Mouse (Mus musculus) neural tube, embryonic 12.5 days (tissue): ENCODE results near the gene Frmd4a. TPM values are rescaled to one million over a fixed set of nuclear protein-coding genes. Genes with fewer than 3 reads are reported as not detected.

ENCODE experiments used
- ATAC-seq: fragments of 200-750 bp; cut with Nextera tagmentation; 2 replicates; pipeline ENCODE4 v1.8.0; 2017; ENCODE audit warnings: low read depth, mild to moderate bottlenecking, moderate TSS enrichment, moderate library complexity; ENCODE audit not compliant: low FRiP score
- H3K27ac ChIP-seq: fragments of 300-500 bp; sonication (generic); 2 replicates; pipeline ENCODE4 v1.5.1; 2016
- H3K27me3 ChIP-seq: fragments of 300-500 bp; sonication (generic); replicated peaks from 2 replicates; pipeline ENCODE4 v1.6.1; 2016; ENCODE audit warnings: mild to moderate bottlenecking
- H3K36me3 ChIP-seq: fragments of 300-500 bp; sonication (generic); 2 replicates; pipeline ENCODE4 v1.6.1; 2016; ENCODE audit warnings: mild to moderate bottlenecking
- H3K4me1 ChIP-seq: fragments of 300-500 bp; sonication (generic); 2 replicates; pipeline ENCODE4 v1.6.1; 2016
- H3K4me2 ChIP-seq: fragments of 300-500 bp; sonication (generic); replicated peaks from 2 replicates; pipeline ENCODE4 v1.6.1; 2016; ENCODE audit warnings: mild to moderate bottlenecking
- H3K4me3 ChIP-seq: fragments of 300-500 bp; sonication (generic); 2 replicates; pipeline ENCODE4 v1.5.1; 2016
- H3K9ac ChIP-seq: fragments of 300-500 bp; sonication (generic); 2 replicates; pipeline ENCODE4 v1.6.1; 2016; ENCODE audit warnings: mild to moderate bottlenecking
- H3K9me3 ChIP-seq: fragments of 300-500 bp; sonication (generic); 2 replicates; pipeline ENCODE4 v1.6.1; 2016; ENCODE audit warnings: mild to moderate bottlenecking
- WGBS: fragments of 180-500 bp; shearing (Covaris S2); methylation state at CpG from one replicate; pipeline ENCODE4 v1.1.7; 2016; 5-methylcytosine and 5-hydroxymethylcytosine counted together
- polyA plus RNA-seq: library from polyadenylated mRNA; unstranded; fragments of >200 nt; fragmentation: Nextera tagmentation; extraction: Ambion mirVana; gene quantifications from 2 replicates; pipeline ENCODE4 v1.2.1, GENCODE M21; 2016

Gene Frmd4a
- polyA plus RNA-seq, 1 experiment from 2014 or later, result 56.7 TPM

DNA sequence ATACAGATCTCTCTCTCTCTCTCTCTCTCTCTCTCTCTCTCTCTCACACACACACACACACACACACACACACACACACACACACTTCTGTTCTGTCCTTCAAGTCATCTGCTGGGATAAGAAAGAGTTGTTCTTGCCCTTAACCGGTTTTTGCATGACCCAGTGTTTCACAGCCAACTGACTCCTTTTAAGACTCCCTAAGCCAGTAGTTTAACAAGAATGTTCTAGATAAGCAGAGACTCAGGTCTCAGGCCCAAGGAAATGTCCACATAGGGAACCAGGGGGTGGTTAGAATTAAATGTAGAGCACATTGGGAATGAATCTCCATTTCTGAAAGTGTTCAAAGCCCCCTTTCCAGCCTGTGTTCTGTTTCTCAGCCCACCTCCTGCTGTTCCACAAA, 329.4 kb downstream of the Frmd4a start:
- H3K9ac ChIP-seq, result no peak overlapping the region
- no peak for ATAC-seq
- H3K4me2 ChIP-seq, result no peak overlapping the region
- H3K4me1 ChIP-seq, result peaks cover 5% of the 10 kb centered on the region
- no peak overlapping the region for H3K4me3 ChIP-seq
- H3K9me3 ChIP-seq, result no peaks in the 10 kb centered on the region
- H3K27ac ChIP-seq, result no peak overlapping the region
- no peaks in the 10 kb centered on the region for H3K36me3 ChIP-seq
- WGBS, result 62% methylated on average over 1 of the region's 1 CpGs
- no peaks in the 10 kb centered on the region for H3K27me3 ChIP-seq

DNA sequence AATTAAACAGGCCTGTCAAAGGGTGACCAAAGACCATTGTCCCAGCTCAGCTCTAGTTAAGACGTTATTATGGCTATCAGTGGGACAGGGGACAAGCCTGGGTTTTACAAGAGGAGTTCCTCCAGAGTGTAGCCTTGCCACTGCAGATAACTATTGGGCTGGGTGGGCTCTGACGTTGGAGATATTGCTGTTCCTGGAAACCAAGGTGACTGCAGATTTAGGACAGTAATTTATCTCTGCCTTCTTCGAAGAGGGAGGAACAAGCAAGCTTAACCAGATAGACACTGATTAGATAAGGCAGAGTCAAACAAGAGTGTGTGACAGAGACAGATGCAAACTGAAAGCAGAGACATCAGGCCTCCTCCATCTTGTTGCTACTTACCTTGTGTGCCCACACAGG, 330.3 kb downstream of the Frmd4a start:
- Histone ChIP-seq H3K36me3 (no peaks in the 10 kb centered on the region), H3K27ac (no peak overlapping the region), H3K27me3 (no peaks in the 10 kb centered on the region), H3K4me2 (no peak overlapping the region), H3K4me3 (no peak overlapping the region), H3K9ac (no peak overlapping the region), H3K9me3 (no peaks in the 10 kb centered on the region), H3K4me1 (peaks cover 5% of the 10 kb centered on the region)
- no peak for ATAC-seq
- 67% methylated on average over 3 of the region's 3 CpGs for WGBS

DNA sequence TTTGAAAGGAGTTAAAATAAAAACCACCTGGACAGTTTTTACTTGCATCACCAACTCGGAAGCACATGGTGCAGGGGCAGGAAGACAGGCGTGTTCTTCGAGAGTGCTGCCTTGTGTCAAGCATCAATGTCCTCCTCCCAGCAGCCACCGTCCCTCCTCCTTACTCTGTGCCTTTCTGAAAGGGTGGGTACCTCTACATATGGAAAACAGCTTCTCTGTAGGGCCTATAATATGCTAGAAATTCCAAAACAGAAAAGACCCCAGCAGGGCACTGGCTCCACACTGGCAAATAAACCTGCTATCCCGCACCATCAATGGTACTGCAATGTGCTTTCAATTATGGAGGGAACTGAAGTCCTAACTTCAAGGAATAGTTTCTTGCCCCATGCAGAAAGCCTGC, 331.0 kb downstream of the Frmd4a start:
- Histone ChIP-seq H3K4me2 (no peak overlapping the region), H3K36me3 (no peaks in the 10 kb centered on the region), H3K27ac (no peak overlapping the region), H3K4me3 (no peak overlapping the region), H3K4me1 (peaks cover 5% of the 10 kb centered on the region), H3K27me3 (no peaks in the 10 kb centered on the region), H3K9ac (no peak overlapping the region), H3K9me3 (no peaks in the 10 kb centered on the region)
- 73% methylated on average over 5 of the region's 5 CpGs for WGBS
- no peak for ATAC-seq

DNA sequence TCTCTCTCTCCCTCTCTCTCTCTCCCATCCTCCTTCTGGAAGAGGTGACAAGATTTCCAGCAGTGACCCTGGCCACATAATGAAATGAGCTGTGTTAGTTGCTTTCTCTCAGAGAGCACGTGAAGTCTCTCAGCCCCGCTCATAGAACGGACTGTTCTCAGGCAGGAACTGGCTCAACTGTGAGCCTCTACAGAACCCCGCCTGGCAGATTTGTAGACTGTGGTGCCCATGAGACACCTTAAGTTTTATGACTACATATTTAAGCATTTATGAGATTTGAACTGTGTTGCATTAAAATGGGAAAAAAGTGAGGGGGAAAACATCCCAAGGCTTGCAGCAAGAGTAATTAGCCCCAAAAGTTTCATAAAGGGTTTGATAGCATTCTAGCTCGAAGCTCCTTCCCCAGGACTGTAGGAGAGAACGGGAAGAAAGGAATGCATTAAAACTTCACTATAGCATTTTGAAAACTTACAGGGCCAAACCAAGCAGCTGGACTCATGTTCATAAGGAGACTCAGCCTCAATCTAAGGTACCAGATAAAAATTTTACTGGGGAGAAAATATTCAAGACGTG, 339.4 kb downstream of the Frmd4a start:
- H3K4me3 ChIP-seq, result no peak overlapping the region
- H3K9me3 ChIP-seq, result no peaks in the 10 kb centered on the region
- WGBS, result 79% methylated on average over 7 of the region's 7 CpGs
- H3K4me2 ChIP-seq, result no peak overlapping the region
- no peaks in the 10 kb centered on the region for H3K36me3 ChIP-seq
- H3K27ac ChIP-seq, result no peak overlapping the region
- no peak for ATAC-seq
- no peak overlapping the region for H3K9ac ChIP-seq
- no peaks in the 10 kb centered on the region for H3K27me3 ChIP-seq
- H3K4me1 ChIP-seq, result no peaks in the 10 kb centered on the region

DNA sequence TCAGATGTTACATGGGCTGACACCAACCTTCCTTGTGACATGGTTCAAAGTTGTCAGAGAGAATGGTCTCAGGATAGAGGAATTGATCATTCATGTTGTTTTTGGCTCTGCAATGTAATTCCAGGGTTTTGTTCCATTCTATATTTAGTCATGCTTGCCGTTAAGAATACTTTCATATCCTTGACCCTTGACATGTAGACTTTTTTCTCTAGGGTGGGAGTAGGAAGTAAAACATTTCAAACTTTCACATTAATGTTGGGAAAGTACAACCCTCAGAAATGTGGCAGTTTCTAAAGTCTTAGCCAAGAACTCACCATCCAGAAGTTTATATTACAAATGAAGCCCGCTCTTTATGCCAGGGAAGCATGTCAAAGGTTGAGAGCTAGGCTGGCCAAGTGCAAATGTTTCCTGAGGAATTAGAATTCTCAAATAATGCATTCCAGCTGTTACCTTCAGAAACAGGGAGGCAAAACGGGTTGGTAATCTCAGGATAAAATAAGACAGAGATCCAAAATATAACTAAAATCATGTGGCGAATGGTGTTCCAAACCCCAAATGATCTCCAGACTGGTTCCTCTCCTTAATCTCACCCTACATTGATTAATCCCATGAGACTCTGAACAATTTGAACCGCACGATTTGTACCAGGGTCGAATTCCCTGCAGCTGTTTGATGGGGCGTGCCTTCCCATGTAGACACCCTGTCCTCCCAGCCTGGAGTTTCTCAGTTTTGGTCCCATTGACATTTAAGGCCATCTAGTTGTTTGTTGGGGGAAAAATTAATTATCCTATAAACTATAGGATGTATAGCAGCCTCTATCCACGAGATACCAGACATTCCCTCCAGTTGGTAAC, 344.7 kb downstream of the Frmd4a start:
- H3K27ac ChIP-seq, result no peak overlapping the region
- H3K9ac ChIP-seq, result no peak overlapping the region
- no peaks in the 10 kb centered on the region for H3K4me1 ChIP-seq
- no peak overlapping the region for H3K4me3 ChIP-seq
- 81% methylated on average over 9 of the region's 9 CpGs for WGBS
- H3K27me3 ChIP-seq, result no peaks in the 10 kb centered on the region
- no peaks in the 10 kb centered on the region for H3K9me3 ChIP-seq
- H3K4me2 ChIP-seq, result no peak overlapping the region
- no peak for ATAC-seq
- no peaks in the 10 kb centered on the region for H3K36me3 ChIP-seq

DNA sequence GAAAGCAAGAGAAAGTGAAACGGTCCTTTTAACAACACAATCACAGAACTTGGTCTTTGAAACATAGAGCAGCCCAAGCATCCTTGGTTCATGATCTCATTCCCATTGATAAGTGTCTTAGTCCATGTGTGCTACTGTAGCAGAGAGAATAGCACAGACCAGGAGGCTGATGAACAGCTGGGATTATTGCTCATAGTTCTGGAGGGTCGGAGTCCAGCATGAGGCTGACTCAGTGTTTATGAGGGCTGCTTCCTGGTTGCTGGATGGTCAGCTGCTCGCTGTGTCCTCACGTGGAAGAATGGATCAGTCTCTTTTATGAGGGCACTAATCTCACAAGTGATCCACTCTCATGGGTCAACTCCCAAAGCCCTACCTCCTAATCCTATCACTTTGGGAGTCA, 347.4 kb downstream of the Frmd4a start:
- WGBS, result 83% methylated on average over 4 of the region's 4 CpGs
- Histone ChIP-seq H3K36me3 (no peaks in the 10 kb centered on the region), H3K27me3 (no peaks in the 10 kb centered on the region), H3K4me2 (no peak overlapping the region), H3K9ac (no peak overlapping the region), H3K4me3 (no peak overlapping the region), H3K9me3 (no peaks in the 10 kb centered on the region), H3K27ac (no peak overlapping the region), H3K4me1 (no peaks in the 10 kb centered on the region)
- ATAC-seq, result no peak

DNA sequence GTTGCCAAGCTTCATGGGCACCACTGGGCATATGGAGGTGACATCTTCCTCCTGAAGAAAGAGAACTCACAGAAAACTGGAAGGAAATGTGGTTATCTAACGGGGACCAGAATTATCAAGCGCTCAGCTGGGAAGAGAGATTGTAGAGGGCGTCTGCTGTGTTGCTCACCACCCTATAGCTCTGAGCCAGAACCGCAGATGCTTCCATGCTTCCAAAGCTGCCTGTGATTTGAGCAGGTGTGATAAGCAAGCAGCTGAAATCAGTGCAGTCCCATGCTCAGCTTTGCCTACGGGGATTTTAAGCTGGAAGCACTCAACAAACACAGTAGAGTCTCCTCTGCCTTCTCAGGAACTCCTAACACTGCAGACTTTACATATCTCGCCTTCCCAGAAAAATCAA, 351.0 kb downstream of the Frmd4a start:
- Histone ChIP-seq H3K9me3 (no peaks in the 10 kb centered on the region), H3K27ac (no peak overlapping the region), H3K27me3 (no peaks in the 10 kb centered on the region), H3K4me1 (no peaks in the 10 kb centered on the region), H3K36me3 (no peaks in the 10 kb centered on the region), H3K4me3 (no peak overlapping the region), H3K9ac (no peak overlapping the region), H3K4me2 (no peak overlapping the region)
- ATAC-seq, result no peak
- 85% methylated on average over 6 of the region's 6 CpGs for WGBS

DNA sequence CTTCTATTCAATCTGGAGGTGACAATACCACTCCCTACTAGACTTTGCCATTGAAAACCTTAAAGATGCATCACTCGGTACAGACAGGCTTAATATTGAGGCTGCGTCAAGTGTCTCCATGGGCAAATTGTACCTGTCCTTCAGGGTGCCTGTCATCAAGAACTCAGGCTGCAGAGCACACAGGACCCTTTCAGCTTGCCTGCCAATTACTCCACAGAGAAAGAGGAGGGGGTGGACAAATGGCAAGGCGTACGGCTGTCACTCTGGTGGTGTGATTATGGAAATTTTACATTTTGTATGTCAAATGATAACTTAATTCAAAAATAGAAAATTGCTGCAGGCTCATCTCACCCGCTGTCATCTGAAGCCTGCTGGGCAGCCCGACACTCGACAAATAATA, 353.0 kb downstream of the Frmd4a start:
- ATAC-seq, result no peak
- WGBS, result 79% methylated on average over 7 of the region's 7 CpGs

DNA sequence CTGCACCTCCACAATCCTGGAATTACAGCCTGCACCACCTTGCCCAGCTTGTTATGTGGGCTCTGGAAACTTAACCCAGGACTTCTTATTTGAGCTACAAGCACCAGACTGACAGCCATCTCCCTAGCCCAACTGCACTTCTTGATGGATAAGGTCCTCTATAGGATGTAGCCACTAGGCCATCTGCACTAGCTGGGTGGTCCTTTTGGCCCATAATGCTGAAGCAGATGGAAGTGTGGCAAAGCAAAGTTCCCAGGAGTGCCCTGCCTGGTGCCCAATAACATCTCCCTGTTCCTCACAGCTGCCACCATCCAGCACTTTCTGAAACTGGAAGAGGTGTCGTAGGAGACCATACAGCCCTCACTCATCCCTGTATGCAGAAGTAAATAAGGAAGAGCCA, 353.8 kb downstream of the Frmd4a start:
- no peak for ATAC-seq
- WGBS, result 86% methylated on average over 1 of the region's 1 CpGs
- H3K36me3 ChIP-seq, result no peaks in the 10 kb centered on the region
- no peaks in the 10 kb centered on the region for H3K9me3 ChIP-seq
- no peak overlapping the region for H3K4me3 ChIP-seq
- H3K9ac ChIP-seq, result no peak overlapping the region
- H3K4me1 ChIP-seq, result no peaks in the 10 kb centered on the region
- H3K27ac ChIP-seq, result no peak overlapping the region
- no peaks in the 10 kb centered on the region for H3K27me3 ChIP-seq
- no peak overlapping the region for H3K4me2 ChIP-seq

More for the DNA sequence above, 353.0 kb downstream of the Frmd4a start:
- no peak overlapping the region for H3K9ac ChIP-seq
- H3K27me3 ChIP-seq, result no peaks in the 10 kb centered on the region
- no peaks in the 10 kb centered on the region for H3K36me3 ChIP-seq
- no peaks in the 10 kb centered on the region for H3K9me3 ChIP-seq
- no peak overlapping the region for H3K4me2 ChIP-seq
- no peaks in the 10 kb centered on the region for H3K4me1 ChIP-seq
- H3K27ac ChIP-seq, result no peak overlapping the region
- no peak overlapping the region for H3K4me3 ChIP-seq

DNA sequence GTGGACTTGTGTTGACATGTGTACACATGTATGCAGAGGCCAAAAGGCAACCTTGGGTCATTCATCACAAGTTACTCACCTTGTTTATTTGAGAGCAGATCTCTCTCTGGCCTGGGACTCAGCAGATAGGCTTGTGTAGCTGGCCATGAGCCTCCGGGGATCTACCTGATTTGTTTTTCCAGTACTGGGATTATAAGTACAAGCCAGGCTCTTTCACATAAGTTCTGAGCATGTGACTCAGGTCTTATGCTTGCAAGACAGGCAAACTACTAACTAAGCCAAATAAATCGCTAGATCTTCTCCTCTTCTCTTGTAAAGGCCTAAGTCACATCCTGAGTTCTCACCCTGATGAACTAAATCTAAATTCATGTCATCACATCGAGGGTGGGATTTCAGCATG, 361.3 kb downstream of the Frmd4a start:
- H3K4me1 ChIP-seq, result no peaks in the 10 kb centered on the region
- H3K9ac ChIP-seq, result no peak overlapping the region
- H3K4me3 ChIP-seq, result no peak overlapping the region
- no peaks in the 10 kb centered on the region for H3K27me3 ChIP-seq
- no peak overlapping the region for H3K27ac ChIP-seq
- no peaks in the 10 kb centered on the region for H3K36me3 ChIP-seq
- ATAC-seq, result no peak
- WGBS, result 87% methylated on average over 3 of the region's 3 CpGs
- no peak overlapping the region for H3K4me2 ChIP-seq
- no peaks in the 10 kb centered on the region for H3K9me3 ChIP-seq

DNA sequence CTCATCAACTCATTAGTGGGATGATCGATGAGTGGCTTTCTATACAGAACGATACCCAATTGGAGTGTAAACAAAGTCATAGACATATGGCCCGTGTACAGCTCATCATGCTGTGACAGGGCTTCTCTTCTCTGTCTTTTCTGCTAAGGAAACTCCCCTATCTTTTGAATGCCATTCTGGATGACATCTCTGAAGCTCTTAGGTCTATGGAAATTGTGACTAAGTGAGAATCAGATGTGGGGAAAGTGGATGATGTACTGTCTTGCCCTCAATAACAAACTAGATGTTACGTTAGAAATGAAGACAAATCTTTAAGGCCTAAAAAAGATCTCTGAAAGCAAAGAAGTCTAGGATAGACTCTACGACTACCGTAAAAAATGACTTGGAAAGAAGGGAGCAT, 362.9 kb downstream of the Frmd4a start:
- Histone ChIP-seq H3K4me2 (no peak overlapping the region), H3K4me1 (no peaks in the 10 kb centered on the region), H3K9me3 (no peaks in the 10 kb centered on the region), H3K4me3 (no peak overlapping the region), H3K27ac (no peak overlapping the region), H3K27me3 (no peaks in the 10 kb centered on the region), H3K36me3 (no peaks in the 10 kb centered on the region), H3K9ac (no peak overlapping the region)
- 92% methylated on average over 6 of the region's 6 CpGs for WGBS
- ATAC-seq, result no peak

DNA sequence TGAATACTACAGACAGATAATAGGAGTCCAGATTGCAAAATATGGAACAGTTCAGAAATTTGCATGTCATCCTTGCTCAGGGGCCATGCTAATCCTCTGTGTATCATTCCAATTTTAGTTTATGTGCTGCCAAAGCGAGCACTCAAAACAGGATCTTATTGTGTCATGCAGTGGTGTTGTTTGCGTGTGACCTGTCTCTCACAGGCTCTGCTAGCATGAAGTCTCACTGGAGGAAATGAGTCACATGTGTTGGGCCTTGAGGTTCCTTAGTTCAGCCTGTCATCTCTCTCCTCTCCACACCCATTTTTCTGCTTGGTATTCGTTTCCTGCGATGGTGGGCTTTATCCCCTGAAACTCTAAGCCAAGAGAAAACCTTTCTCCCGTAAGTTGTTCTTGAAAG, 363.4 kb downstream of the Frmd4a start:
- Histone ChIP-seq H3K4me2 (no peak overlapping the region), H3K9ac (no peak overlapping the region), H3K27ac (no peak overlapping the region), H3K9me3 (no peaks in the 10 kb centered on the region), H3K4me1 (no peaks in the 10 kb centered on the region), H3K4me3 (no peak overlapping the region), H3K36me3 (no peaks in the 10 kb centered on the region), H3K27me3 (no peaks in the 10 kb centered on the region)
- 88% methylated on average over 5 of the region's 5 CpGs for WGBS
- no peak for ATAC-seq

DNA sequence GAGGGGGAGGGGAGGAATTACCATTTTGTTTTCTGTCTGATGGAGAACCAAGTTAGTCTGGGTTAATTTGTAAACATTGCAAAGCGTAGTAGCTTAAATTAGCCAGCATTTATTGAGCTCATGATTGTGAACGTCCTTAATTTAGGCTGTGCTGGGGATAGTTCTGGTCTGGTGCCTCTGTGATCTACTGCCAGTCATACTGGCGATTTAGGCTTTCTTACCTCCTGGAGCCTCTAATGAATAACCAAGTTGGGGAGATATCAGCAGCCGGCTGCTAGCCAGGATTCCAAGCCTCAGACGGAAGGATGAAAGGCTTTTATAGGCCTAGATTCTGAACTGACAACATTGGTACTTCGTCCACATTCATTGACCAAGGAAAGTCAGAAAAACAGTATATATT, 369.0 kb downstream of the Frmd4a start:
- no peak overlapping the region for H3K9ac ChIP-seq
- no peak overlapping the region for H3K27ac ChIP-seq
- no peaks in the 10 kb centered on the region for H3K9me3 ChIP-seq
- no peaks in the 10 kb centered on the region for H3K4me1 ChIP-seq
- no peak for ATAC-seq
- H3K4me3 ChIP-seq, result no peak overlapping the region
- no peak overlapping the region for H3K4me2 ChIP-seq
- 30% methylated on average over 6 of the region's 6 CpGs for WGBS
- no peaks in the 10 kb centered on the region for H3K36me3 ChIP-seq
- H3K27me3 ChIP-seq, result no peaks in the 10 kb centered on the region
